Mouse (Mus musculus) embryonic facial prominence, embryonic 15.5 days (tissue): ENCODE measurements around the gene Camkmt. TPM values are rescaled to one million over a fixed set of nuclear protein-coding genes. Genes with fewer than 3 reads are reported as not detected.

Source experiments
- ATAC-seq: fragments of 200-750 bp; cut with Nextera tagmentation; 2 replicates; pipeline ENCODE4 v1.8.0; 2017; ENCODE audit warnings: low read depth, moderate TSS enrichment; ENCODE audit not compliant: insufficient number of reproducible peaks, low FRiP score, low TSS enrichment
- H3K27ac ChIP-seq: fragments of 300-500 bp; sonication (generic); replicated peaks from 2 replicates; pipeline ENCODE4 v1.5.1; 2015; ENCODE audit warnings: mild to moderate bottlenecking, inconsistent platforms
- H3K27me3 ChIP-seq: fragments of 300-500 bp; sonication (generic); 2 replicates; pipeline ENCODE4 v1.6.1; 2015; ENCODE audit warnings: inconsistent platforms
- H3K36me3 ChIP-seq: fragments of 300-500 bp; sonication (generic); 2 replicates; pipeline ENCODE4 v1.6.1; 2015; ENCODE audit warnings: mild to moderate bottlenecking, inconsistent platforms
- H3K4me1 ChIP-seq: fragments of 300-500 bp; sonication (generic); 2 replicates; pipeline ENCODE4 v1.6.1; 2015; ENCODE audit warnings: inconsistent platforms
- H3K4me2 ChIP-seq: fragments of 300-500 bp; sonication (generic); replicated peaks from 2 replicates; pipeline ENCODE4 v1.6.1; 2015; ENCODE audit warnings: mild to moderate bottlenecking, inconsistent platforms
- H3K4me3 ChIP-seq: fragments of 300-500 bp; sonication (generic); replicated peaks from 2 replicates; pipeline ENCODE4 v1.5.1; 2015; ENCODE audit warnings: mild to moderate bottlenecking, inconsistent platforms
- H3K9ac ChIP-seq: fragments of 300-500 bp; sonication (generic); 2 replicates; pipeline ENCODE4 v1.6.1; 2015; ENCODE audit warnings: inconsistent platforms
- H3K9me3 ChIP-seq: fragments of 300-500 bp; sonication (generic); replicated peaks from 2 replicates; pipeline ENCODE4 v1.6.1; 2016; ENCODE audit warnings: inconsistent platforms
- WGBS: fragments of 180-500 bp; shearing (Covaris S2); methylation state at CpG from one replicate; pipeline ENCODE4 v1.1.7; 2015; 5-methylcytosine and 5-hydroxymethylcytosine counted together
- polyA plus RNA-seq: library from polyadenylated mRNA; unstranded; fragments of >200 nt; fragmentation: Nextera tagmentation; extraction: Ambion mirVana; gene quantifications from 2 replicates; pipeline ENCODE4 v1.2.1, GENCODE M21; 2015

Camkmt gene
- polyA plus RNA-seq, 1 experiment from 2014 or later = 12.8 TPM

GRCm38 (mm10) chr17:85070658-85071057 lies 19.7 kb upstream of the Camkmt start:
- Histone ChIP-seq H3K4me2 (no peak overlapping the region), H3K36me3 (peaks cover 64% of the 10 kb centered on the region), H3K9me3 (no peaks in the 10 kb centered on the region), H3K27ac (no peak overlapping the region), H3K27me3 (no peaks in the 10 kb centered on the region), H3K9ac (no peak overlapping the region), H3K4me3 (no peak overlapping the region), H3K4me1 (no peaks in the 10 kb centered on the region)
- 61% methylated on average over 6 of the region's 6 CpGs for whole genome bisulfite sequencing
- no peak for ATAC-seq

- Histone ChIP-seq H3K9me3 (no peaks in the 10 kb centered on the region), H3K27ac (no peak overlapping the region), H3K4me3 (no peak overlapping the region), H3K4me2 (no peak overlapping the region), H3K27me3 (no peaks in the 10 kb centered on the region), H3K36me3 (peaks cover 64% of the 10 kb centered on the region), H3K9ac (no peak overlapping the region), H3K4me1 (no peaks in the 10 kb centered on the region)
- ATAC-seq = no peak
- WGBS = 85% methylated on average over 8 of the region's 8 CpGs
Measured at GRCm38 (mm10) chr17:85071088-85071775, 19.1 kb upstream of the Camkmt start.

- Histone ChIP-seq H3K9ac (no peak overlapping the region), H3K4me2 (no peak overlapping the region), H3K36me3 (peaks cover 64% of the 10 kb centered on the region), H3K4me1 (no peaks in the 10 kb centered on the region), H3K9me3 (no peaks in the 10 kb centered on the region), H3K27ac (no peak overlapping the region), H3K4me3 (no peak overlapping the region), H3K27me3 (no peaks in the 10 kb centered on the region)
- no peak for ATAC-seq
- 49% methylated on average over 11 of the region's 11 CpGs for WGBS
Measured at GRCm38 (mm10) chr17:85072383-85072782, 18.0 kb upstream of the Camkmt start.

GRCm38 (mm10) chr17:85073214-85073613 lies 17.1 kb upstream of the Camkmt start:
- Histone ChIP-seq H3K27ac (no peak overlapping the region), H3K27me3 (no peaks in the 10 kb centered on the region), H3K4me2 (no peak overlapping the region), H3K36me3 (peaks cover 64% of the 10 kb centered on the region), H3K4me3 (no peak overlapping the region), H3K4me1 (no peaks in the 10 kb centered on the region), H3K9ac (no peak overlapping the region), H3K9me3 (no peaks in the 10 kb centered on the region)
- ATAC-seq = no peak
- 55% methylated on average over 7 of the region's 7 CpGs for WGBS

GRCm38 (mm10) chr17:85074083-85074482 lies 16.3 kb upstream of the Camkmt start:
- Histone ChIP-seq H3K9me3 (no peaks in the 10 kb centered on the region), H3K36me3 (peaks cover 64% of the 10 kb centered on the region)

GRCm38 (mm10) chr17:85079276-85079675 lies 11.1 kb upstream of the Camkmt start:
- no peak overlapping the region for H3K4me3 ChIP-seq
- H3K36me3 ChIP-seq = peaks cover 45% of the 10 kb centered on the region
- ATAC-seq = no peak
- no peaks in the 10 kb centered on the region for H3K9me3 ChIP-seq
- H3K27me3 ChIP-seq = no peaks in the 10 kb centered on the region
- H3K9ac ChIP-seq = no peak overlapping the region
- no peak overlapping the region for H3K27ac ChIP-seq
- 93% methylated on average over 3 of the region's 3 CpGs for WGBS
- no peaks in the 10 kb centered on the region for H3K4me1 ChIP-seq
- H3K4me2 ChIP-seq = no peak overlapping the region

More at GRCm38 (mm10) chr17:85074083-85074482, 16.3 kb upstream of the Camkmt start:
- no peak for ATAC-seq
- H3K4me2 ChIP-seq = no peak overlapping the region
- H3K9ac ChIP-seq = no peak overlapping the region
- H3K27me3 ChIP-seq = no peaks in the 10 kb centered on the region
- H3K4me3 ChIP-seq = no peak overlapping the region
- no peak overlapping the region for H3K27ac ChIP-seq
- no peaks in the 10 kb centered on the region for H3K4me1 ChIP-seq
- WGBS = 85% methylated on average over 4 of the region's 4 CpGs

GRCm38 (mm10) chr17:85080781-85081180 lies 9.6 kb upstream of the Camkmt start:
- Histone ChIP-seq H3K27me3 (no peaks in the 10 kb centered on the region), H3K27ac (no peak overlapping the region), H3K9ac (no peak overlapping the region), H3K4me3 (no peak overlapping the region), H3K36me3 (peaks cover 37% of the 10 kb centered on the region), H3K9me3 (no peaks in the 10 kb centered on the region), H3K4me2 (no peak overlapping the region), H3K4me1 (no peaks in the 10 kb centered on the region)
- no peak for ATAC-seq
- whole genome bisulfite sequencing = 92% methylated on average over 11 of the region's 11 CpGs

- no peak for ATAC-seq
- Histone ChIP-seq H3K4me2 (no peak overlapping the region), H3K27me3 (no peaks in the 10 kb centered on the region), H3K9me3 (no peaks in the 10 kb centered on the region), H3K4me1 (peaks cover 5% of the 10 kb centered on the region; the same call in 1 of the 2 replicates), H3K27ac (no peak overlapping the region), H3K36me3 (peaks cover 7% of the 10 kb centered on the region), H3K4me3 (no peak overlapping the region), H3K9ac (no peak overlapping the region)
- 85% methylated on average over 2 of the region's 2 CpGs for WGBS
Measured at GRCm38 (mm10) chr17:85085335-85085734, 5.0 kb upstream of the Camkmt start.

GRCm38 (mm10) chr17:85086501-85086900 lies 3.9 kb upstream of the Camkmt start:
- H3K27ac ChIP-seq = no peak overlapping the region
- no peaks in the 10 kb centered on the region for H3K36me3 ChIP-seq
- no peaks in the 10 kb centered on the region for H3K9me3 ChIP-seq
- H3K4me3 ChIP-seq = no peak overlapping the region
- no peak overlapping the region for H3K9ac ChIP-seq
- ATAC-seq = no peak
- peaks cover 9% of the 10 kb centered on the region for H3K4me1 ChIP-seq
- WGBS = 93% methylated on average over 1 of the region's 1 CpGs
- no peaks in the 10 kb centered on the region for H3K27me3 ChIP-seq
- no peak overlapping the region for H3K4me2 ChIP-seq

- H3K36me3 ChIP-seq = no peaks in the 10 kb centered on the region
- 82% methylated on average over 5 of the region's 5 CpGs for WGBS
- no peak overlapping the region for H3K9ac ChIP-seq
- no peak overlapping the region for H3K4me2 ChIP-seq
- peaks cover 12% of the 10 kb centered on the region for H3K4me1 ChIP-seq
- no peak for ATAC-seq
- no peaks in the 10 kb centered on the region for H3K9me3 ChIP-seq
- H3K27me3 ChIP-seq = no peaks in the 10 kb centered on the region
- no peak overlapping the region for H3K4me3 ChIP-seq
- no peak overlapping the region for H3K27ac ChIP-seq
Measured at GRCm38 (mm10) chr17:85087591-85087990, 2.8 kb upstream of the Camkmt start.

GRCm38 (mm10) chr17:85088401-85088800 lies 2.0 kb upstream of the Camkmt start:
- WGBS = 69% methylated on average over 11 of the region's 11 CpGs
- Histone ChIP-seq H3K9ac (no peak overlapping the region), H3K27ac (no peak overlapping the region)

GRCm38 (mm10) chr17:85089011-85089410 lies 1.3 kb upstream of the Camkmt start:
- ATAC-seq = no peak
- 40% methylated on average over 6 of the region's 6 CpGs for WGBS
- H3K4me1 ChIP-seq = peaks cover 12% of the 10 kb centered on the region
- H3K4me3 ChIP-seq = peak overlapping the region; percentile 77
- no peaks in the 10 kb centered on the region for H3K27me3 ChIP-seq
- H3K9ac ChIP-seq = no peak overlapping the region
- H3K36me3 ChIP-seq = no peaks in the 10 kb centered on the region
- peak overlapping the region; percentile 68 for H3K4me2 ChIP-seq
- no peak overlapping the region for H3K27ac ChIP-seq
- no peaks in the 10 kb centered on the region for H3K9me3 ChIP-seq

More at GRCm38 (mm10) chr17:85088401-85088800, 2.0 kb upstream of the Camkmt start:
- Histone ChIP-seq H3K4me1 (peaks cover 12% of the 10 kb centered on the region), H3K36me3 (no peaks in the 10 kb centered on the region), H3K9me3 (no peaks in the 10 kb centered on the region), H3K4me2 (no peak overlapping the region), H3K27me3 (no peaks in the 10 kb centered on the region), H3K4me3 (no peak overlapping the region)
- no peak for ATAC-seq
